Mouse (Mus musculus) kidney, embryonic 15.5 days (tissue): ENCODE results near the gene Utp20. TPM values are rescaled to one million over a fixed set of nuclear protein-coding genes. Genes with fewer than 3 reads are reported as not detected.
"Not testable (repeated sequence)": the region's sequence is repeated elsewhere in the genome, so short reads cannot be mapped to it uniquely, and the experiment has no call there.

Source experiments
- ATAC-seq: fragments of 200-750 bp; cut with Nextera tagmentation; replicated peaks from 2 replicates; pipeline ENCODE4 v1.8.0; 2017; ENCODE audit warnings: moderate TSS enrichment; ENCODE audit not compliant: low FRiP score
- H3K27ac ChIP-seq: fragments of 300-500 bp; sonication (generic); 2 replicates; pipeline ENCODE4 v1.5.1; 2015; ENCODE audit warnings: mild to moderate bottlenecking, inconsistent platforms
- H3K27me3 ChIP-seq: fragments of 300-500 bp; sonication (generic); 2 replicates; pipeline ENCODE4 v1.6.1; 2015; ENCODE audit warnings: inconsistent platforms
- H3K36me3 ChIP-seq: fragments of 300-500 bp; sonication (generic); 2 replicates; pipeline ENCODE4 v1.6.1; 2015; ENCODE audit warnings: inconsistent platforms
- H3K4me1 ChIP-seq: fragments of 300-500 bp; sonication (generic); 2 replicates; pipeline ENCODE4 v1.6.1; 2015; ENCODE audit warnings: inconsistent platforms
- H3K4me2 ChIP-seq: fragments of 300-500 bp; sonication (generic); 2 replicates; pipeline ENCODE4 v1.6.1; 2015; ENCODE audit warnings: moderate library complexity, mild to moderate bottlenecking, inconsistent platforms
- H3K4me3 ChIP-seq: fragments of 300-500 bp; sonication (generic); replicated peaks from 2 replicates; pipeline ENCODE4 v1.5.1; 2015; ENCODE audit warnings: mild to moderate bottlenecking, inconsistent platforms
- H3K9ac ChIP-seq: fragments of 300-500 bp; sonication (generic); 2 replicates; pipeline ENCODE4 v1.6.1; 2015; ENCODE audit warnings: mild to moderate bottlenecking, inconsistent platforms
- H3K9me3 ChIP-seq: fragments of 300-500 bp; sonication (generic); replicated peaks from 2 replicates; pipeline ENCODE4 v1.6.1; 2016; ENCODE audit warnings: inconsistent platforms
- WGBS: fragments of 180-500 bp; shearing (Covaris S2); methylation state at CpG from one replicate; pipeline ENCODE4 v1.1.7; 2015; ENCODE audit warnings: mixed read lengths; 5-methylcytosine and 5-hydroxymethylcytosine counted together
- polyA plus RNA-seq: library from polyadenylated mRNA; unstranded; fragments of >200 nt; fragmentation: Nextera tagmentation; extraction: Ambion mirVana; gene quantifications from 2 replicates; pipeline ENCODE4 v1.2.1, GENCODE M21; 2015

Gene Utp20
- polyA plus RNA-seq, 1 experiment from 2014 or later: 20.9 TPM

DNA sequence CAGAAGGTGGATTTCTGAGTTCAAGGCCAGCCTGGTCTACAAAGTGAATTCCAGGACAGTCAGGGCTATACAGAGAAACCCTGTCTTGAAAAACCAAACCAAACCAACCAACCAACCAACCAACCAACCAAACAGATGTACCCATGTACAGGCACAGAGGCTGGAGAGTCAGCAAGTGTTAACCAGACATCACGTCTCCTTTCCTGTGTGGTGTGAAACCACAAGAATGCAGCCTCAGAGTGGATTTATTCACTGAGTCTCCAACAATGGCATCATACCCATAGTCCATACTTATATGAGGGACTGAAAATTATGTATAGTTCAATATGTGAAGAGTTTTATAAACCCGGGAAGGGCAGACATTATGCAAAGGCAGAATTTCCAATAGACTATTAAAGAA is 43.5 kb downstream of the Utp20 start:
- not testable (repeated sequence) for H3K27ac ChIP-seq, H3K9me3 ChIP-seq, H3K9ac ChIP-seq, H3K27me3 ChIP-seq, H3K4me2 ChIP-seq, H3K4me1 ChIP-seq, H3K4me3 ChIP-seq, ATAC-seq
- peaks cover 76% of the 10 kb centered on the region for H3K36me3 ChIP-seq
- WGBS: 95% methylated on average over 2 of the region's 2 CpGs

DNA sequence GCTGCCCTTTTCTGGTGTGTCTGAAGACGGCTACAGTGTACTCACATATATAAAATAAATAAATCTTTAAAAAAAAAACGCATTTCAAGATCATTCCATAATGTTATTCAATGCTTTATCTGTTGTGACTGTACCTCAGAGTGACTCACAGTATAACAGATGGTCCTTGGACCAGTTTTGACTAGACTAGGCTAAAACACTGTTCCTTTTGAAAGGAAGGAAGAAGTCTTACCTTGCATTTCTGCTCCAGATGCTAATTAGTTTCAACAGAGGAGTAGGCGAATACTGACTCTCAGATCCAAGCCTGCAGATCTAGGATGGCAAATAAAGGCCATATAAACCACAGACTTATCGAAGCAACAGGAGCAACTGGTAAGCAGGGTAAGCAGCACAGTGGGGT is 45.9 kb downstream of the Utp20 start:
- no peak for ATAC-seq
- no peaks in the 10 kb centered on the region for H3K4me1 ChIP-seq
- no peak overlapping the region for H3K9ac ChIP-seq
- no peaks in the 10 kb centered on the region for H3K9me3 ChIP-seq
- peaks cover 79% of the 10 kb centered on the region for H3K36me3 ChIP-seq
- H3K4me2 ChIP-seq: no peak overlapping the region
- no peak overlapping the region for H3K4me3 ChIP-seq
- H3K27me3 ChIP-seq: no peaks in the 10 kb centered on the region
- 88% methylated on average over 4 of the region's 4 CpGs for WGBS
- no peak overlapping the region for H3K27ac ChIP-seq

DNA sequence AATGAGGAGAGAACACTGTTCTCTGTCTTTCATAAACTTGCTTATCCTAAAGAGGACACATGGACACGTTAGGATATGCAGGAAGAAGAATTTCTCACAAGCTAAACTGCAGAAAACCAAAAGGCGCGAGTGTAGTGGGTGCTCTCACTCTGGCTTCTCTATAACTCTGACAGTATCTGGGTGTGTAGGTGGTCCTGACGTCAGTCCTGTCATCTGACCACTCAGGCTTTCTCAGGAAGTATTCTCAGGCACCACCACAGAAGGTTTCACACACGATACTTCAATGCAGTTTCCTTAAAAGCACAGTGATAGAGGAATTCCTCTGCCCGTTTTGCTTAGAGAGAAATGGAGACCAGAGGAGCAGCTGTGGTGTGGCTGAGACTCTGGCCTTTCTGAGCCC is 50.4 kb downstream of the Utp20 start:
- Histone ChIP-seq H3K36me3 (peaks cover 86% of the 10 kb centered on the region), H3K9ac (no peak overlapping the region), H3K4me2 (no peak overlapping the region), H3K4me3 (no peak overlapping the region), H3K4me1 (no peaks in the 10 kb centered on the region), H3K9me3 (no peaks in the 10 kb centered on the region), H3K27ac (no peak overlapping the region), H3K27me3 (no peaks in the 10 kb centered on the region)
- WGBS: 88% methylated on average over 6 of the region's 6 CpGs
- no peak for ATAC-seq

DNA sequence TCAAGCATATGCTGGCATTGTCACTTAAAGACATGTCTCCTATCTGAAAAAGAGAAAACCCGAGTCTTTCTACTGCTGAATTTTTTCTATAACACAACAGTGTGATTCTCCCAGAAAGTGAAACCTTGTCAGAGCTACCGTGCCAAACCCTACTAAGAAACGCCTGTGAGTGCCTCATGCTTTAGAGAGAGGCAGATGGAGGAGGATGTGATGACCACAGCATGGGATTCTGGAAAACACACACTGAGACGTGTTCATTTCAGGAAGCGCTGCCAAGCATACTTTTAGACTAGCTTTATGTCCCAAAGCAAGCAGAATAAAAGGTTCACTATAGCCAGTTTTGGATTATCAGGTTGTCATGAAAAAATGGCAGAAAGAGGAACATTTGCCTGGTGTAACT is 53.6 kb downstream of the Utp20 start:
- not testable (repeated sequence) for H3K27me3 ChIP-seq, H3K4me3 ChIP-seq, ATAC-seq, H3K9me3 ChIP-seq, H3K27ac ChIP-seq, H3K9ac ChIP-seq, H3K4me2 ChIP-seq, H3K4me1 ChIP-seq
- H3K36me3 ChIP-seq: peaks cover 91% of the 10 kb centered on the region
- 86% methylated on average over 5 of the region's 5 CpGs for WGBS

DNA sequence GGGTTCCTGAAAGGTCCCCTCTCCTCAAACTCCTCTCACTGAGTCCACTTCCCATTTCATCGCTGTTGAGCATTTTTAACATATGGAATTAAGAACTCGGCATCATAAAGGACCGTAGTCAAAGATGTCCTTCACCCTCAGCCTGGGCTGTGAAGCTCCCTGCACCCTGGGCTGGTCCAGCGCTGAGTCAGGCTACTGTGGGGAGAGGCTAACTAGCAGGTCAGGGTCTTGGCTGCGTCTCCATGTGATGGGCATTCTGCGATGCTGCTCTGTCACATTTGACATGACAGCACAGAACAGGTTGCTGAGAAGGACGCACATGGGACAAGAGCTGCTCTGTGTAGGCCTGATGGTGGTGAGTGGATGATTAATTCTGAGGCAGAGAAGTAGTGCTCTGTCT is 56.9 kb downstream of the Utp20 start:
- no peaks in the 10 kb centered on the region for H3K4me1 ChIP-seq
- H3K4me2 ChIP-seq: no peak overlapping the region
- WGBS: 93% methylated on average over 7 of the region's 7 CpGs
- H3K4me3 ChIP-seq: no peak overlapping the region
- no peak overlapping the region for H3K27ac ChIP-seq
- no peak for ATAC-seq
- no peak overlapping the region for H3K9ac ChIP-seq
- H3K9me3 ChIP-seq: no peaks in the 10 kb centered on the region
- no peaks in the 10 kb centered on the region for H3K27me3 ChIP-seq
- H3K36me3 ChIP-seq: peaks cover 94% of the 10 kb centered on the region

DNA sequence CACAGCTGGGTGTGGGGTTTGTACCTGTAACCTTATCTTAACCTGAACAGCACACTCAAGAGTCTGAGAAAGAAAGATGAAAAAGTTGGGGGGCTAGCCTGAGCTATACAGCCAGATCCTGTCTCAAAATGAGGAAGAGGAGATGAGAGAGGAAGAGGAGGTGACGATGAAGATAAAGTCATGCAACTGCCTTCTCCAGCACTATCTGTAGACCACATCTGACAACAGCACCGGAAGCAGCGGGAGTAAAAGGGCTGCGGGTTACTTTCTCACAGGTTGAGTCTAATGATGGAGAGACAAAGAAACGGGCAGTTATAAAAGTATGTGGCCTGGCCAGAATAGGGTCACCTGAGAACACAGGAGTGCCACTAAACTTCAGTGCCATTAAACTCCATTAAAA is 57.6 kb downstream of the Utp20 start:
- WGBS: 91% methylated on average over 5 of the region's 5 CpGs
- Histone ChIP-seq H3K36me3 (peaks cover 94% of the 10 kb centered on the region), H3K27ac (no peak overlapping the region), H3K9me3 (no peaks in the 10 kb centered on the region), H3K4me3 (no peak overlapping the region), H3K27me3 (no peaks in the 10 kb centered on the region), H3K9ac (no peak overlapping the region), H3K4me1 (no peaks in the 10 kb centered on the region), H3K4me2 (no peak overlapping the region)
- ATAC-seq: no peak

DNA sequence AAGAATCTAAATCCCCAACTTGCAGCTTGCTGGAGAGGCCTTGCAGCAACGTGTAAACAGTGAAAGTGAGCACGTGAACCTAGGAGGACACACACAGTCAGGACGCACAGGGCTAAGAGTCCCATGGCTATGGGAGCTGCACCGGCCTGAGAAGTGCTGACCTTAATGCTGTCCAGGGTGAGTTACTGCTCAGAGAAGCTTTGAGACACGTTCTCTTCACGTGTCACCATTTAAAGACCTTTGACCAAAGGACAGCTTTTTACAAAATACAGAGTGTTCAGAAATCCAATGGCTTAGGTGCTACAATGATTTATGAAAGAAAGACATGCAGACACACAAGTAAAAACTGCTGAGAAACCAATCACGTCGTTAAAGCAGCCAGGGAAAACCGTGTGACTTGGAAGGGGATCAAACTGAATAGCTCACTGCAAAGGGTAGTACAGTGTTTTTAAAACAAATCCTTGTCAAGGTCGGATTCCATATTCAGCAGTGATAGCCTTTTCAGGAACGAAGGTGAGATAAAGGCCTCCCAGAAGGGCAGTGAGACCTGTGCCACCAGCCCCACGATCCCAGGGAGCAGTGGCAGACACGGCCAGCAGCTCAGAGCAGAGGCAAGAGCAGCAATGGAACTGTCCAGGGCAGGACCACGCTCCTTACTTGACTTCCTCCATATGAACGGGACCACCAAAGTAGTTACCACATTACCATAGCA is 61.0 kb downstream of the Utp20 start:
- 84% methylated on average over 15 of the region's 15 CpGs for WGBS
- Histone ChIP-seq H3K27me3 (no peaks in the 10 kb centered on the region), H3K9ac (no peak overlapping the region), H3K36me3 (peaks cover 94% of the 10 kb centered on the region), H3K27ac (no peak overlapping the region), H3K9me3 (no peaks in the 10 kb centered on the region), H3K4me1 (no peaks in the 10 kb centered on the region), H3K4me2 (no peak overlapping the region), H3K4me3 (no peak overlapping the region)
- no peak for ATAC-seq

DNA sequence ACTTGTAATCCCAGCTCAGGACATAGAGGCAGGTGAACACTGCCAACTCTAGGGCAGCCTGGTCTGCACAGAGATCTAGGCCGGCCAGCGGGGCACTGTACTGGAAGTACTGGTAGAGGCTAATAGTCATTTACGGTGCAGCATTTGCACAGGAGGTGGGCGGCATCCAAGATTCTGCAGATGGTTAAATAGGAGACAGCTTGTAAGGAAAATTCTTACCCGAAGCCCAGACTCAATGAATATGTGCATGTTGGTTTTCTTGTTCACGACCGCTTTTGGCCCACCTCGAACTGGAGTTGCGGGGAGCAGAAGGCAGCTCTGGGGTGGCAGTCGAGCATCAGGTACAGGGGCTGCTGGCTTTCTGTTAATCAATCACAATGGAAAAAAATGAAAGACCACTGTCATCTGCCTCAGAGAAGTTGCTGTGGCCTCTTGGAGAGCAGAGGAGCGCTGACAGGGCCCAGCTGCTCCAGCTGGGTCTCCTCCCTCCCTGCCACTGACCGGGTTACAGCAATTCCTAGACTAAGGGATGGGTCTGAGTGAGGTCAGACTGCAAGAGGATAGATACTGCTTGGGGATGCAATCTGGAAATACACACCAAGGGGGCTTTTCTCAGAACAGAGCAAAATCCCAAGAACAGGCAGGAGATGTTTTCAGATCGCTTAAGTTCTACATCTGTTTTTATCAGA is 64.9 kb downstream of the Utp20 start:
- Histone ChIP-seq H3K36me3 (peaks cover 94% of the 10 kb centered on the region), H3K4me1 (no peaks in the 10 kb centered on the region), H3K9ac (no peak overlapping the region), H3K4me2 (no peak overlapping the region), H3K27me3 (no peaks in the 10 kb centered on the region), H3K27ac (no peak overlapping the region), H3K4me3 (no peak overlapping the region), H3K9me3 (no peaks in the 10 kb centered on the region)
- 0 out of 2 replicates have a peak, but pooled peaks have one; percentile 36 for ATAC-seq
- 87% methylated on average over 13 of the region's 13 CpGs for WGBS

DNA sequence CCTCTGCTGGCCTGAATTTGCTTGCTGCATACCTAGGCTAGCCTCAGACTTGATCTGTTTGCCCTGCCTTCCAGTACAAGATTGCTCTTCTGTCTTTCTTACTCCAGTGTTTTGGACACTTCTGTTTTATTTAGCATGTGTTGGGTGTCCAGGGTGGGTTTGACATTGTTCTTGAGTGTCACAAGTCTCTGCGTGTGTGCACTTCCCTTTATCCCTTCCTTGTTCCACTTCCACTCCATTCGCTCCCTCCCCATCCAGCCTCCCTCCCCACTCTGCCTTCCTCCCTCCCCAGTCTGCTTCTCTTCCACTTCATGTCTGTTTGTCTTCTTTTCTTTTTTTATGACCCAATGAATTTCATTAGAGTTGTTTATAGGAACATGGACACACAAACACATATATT is 85.2 kb downstream of the Utp20 start:
- ATAC-seq: no peak
- H3K4me3 ChIP-seq: no peak overlapping the region
- H3K4me2 ChIP-seq: no peak overlapping the region
- H3K4me1 ChIP-seq: no peaks in the 10 kb centered on the region
- 83% methylated on average over 2 of the region's 2 CpGs for WGBS
- no peaks in the 10 kb centered on the region for H3K27me3 ChIP-seq
- no peak overlapping the region for H3K9ac ChIP-seq
- H3K9me3 ChIP-seq: no peaks in the 10 kb centered on the region
- no peak overlapping the region for H3K27ac ChIP-seq
- H3K36me3 ChIP-seq: peaks cover 78% of the 10 kb centered on the region

DNA sequence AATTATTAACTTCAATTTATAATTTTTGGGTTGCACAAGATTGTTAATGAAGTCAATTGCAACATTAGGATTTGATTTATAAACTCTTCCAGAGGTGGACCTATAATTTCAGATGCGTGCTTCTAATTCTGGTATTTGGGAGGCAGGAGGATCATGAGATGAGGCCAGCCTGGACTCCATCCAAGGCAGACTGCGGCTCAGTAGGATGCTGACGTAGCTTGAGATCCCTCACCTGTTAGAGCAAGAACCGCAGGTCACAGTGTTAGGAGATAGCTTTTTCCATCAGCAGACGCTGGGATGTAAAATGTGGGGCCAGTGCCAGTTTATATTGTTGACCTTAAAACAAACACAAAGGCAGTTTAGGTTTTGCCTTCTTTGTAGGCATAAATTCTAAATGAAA is 85.8 kb downstream of the Utp20 start:
- 76% methylated on average over 5 of the region's 5 CpGs for WGBS
- no peak for ATAC-seq
- H3K4me1 ChIP-seq: no peaks in the 10 kb centered on the region
- H3K27me3 ChIP-seq: no peaks in the 10 kb centered on the region
- H3K36me3 ChIP-seq: peaks cover 80% of the 10 kb centered on the region
- no peak overlapping the region for H3K4me3 ChIP-seq
- H3K9me3 ChIP-seq: no peaks in the 10 kb centered on the region
- H3K27ac ChIP-seq: no peak overlapping the region
- H3K4me2 ChIP-seq: no peak overlapping the region
- no peak overlapping the region for H3K9ac ChIP-seq

DNA sequence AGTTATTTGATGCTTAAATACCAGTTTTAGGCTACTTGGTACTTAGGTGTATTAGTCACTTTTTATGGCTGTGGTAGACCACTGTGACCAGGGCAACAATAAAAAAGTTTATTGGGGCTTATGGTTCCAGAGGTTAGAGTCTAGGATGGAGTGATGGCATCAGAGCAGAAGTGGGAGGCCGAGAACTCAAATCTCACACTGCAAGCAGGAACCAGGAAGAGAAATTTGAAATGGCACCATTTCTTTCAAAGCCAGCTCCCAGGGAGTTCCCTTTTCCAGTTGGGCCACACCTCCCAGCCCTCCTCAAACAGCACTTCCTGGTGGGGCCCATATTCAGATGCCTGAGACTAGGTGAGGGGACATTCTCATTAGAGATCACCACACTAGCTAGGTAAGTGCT is 86.8 kb downstream of the Utp20 start:
- no peak overlapping the region for H3K4me2 ChIP-seq
- no peaks in the 10 kb centered on the region for H3K27me3 ChIP-seq
- peaks cover 78% of the 10 kb centered on the region for H3K36me3 ChIP-seq
- no peak overlapping the region for H3K4me3 ChIP-seq
- no peaks in the 10 kb centered on the region for H3K4me1 ChIP-seq
- ATAC-seq: no peak
- no peak overlapping the region for H3K9ac ChIP-seq
- H3K27ac ChIP-seq: no peak overlapping the region
- H3K9me3 ChIP-seq: no peaks in the 10 kb centered on the region
- whole genome bisulfite sequencing: 87% methylated on average over 1 of the region's 1 CpGs

DNA sequence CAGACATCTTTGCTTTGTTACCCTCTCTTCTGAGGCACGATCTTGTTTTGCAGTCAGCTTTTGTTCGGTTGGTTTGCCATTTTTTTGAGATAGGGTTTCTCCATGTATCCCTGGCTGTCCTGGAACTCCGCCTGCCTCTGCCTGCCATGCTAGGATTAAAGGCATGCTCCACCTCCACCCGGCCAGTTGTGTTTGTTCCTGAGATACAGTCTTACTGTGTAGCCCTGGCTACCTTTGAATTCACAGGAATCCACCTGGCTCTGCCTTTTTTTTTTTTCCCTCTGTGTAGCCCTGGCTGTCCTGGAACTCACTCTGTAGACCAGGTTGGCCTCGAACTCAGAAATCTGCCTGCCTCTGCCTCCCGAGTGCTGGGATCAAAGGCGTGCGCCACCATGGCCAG is 87.5 kb downstream of the Utp20 start:
- WGBS: 97% methylated on average over 8 of the region's 8 CpGs
- H3K9ac ChIP-seq, ATAC-seq, H3K27me3 ChIP-seq, H3K27ac ChIP-seq, H3K4me3 ChIP-seq, H3K4me1 ChIP-seq, H3K9me3 ChIP-seq, H3K4me2 ChIP-seq: not testable (repeated sequence)
- H3K36me3 ChIP-seq: peaks cover 76% of the 10 kb centered on the region

DNA sequence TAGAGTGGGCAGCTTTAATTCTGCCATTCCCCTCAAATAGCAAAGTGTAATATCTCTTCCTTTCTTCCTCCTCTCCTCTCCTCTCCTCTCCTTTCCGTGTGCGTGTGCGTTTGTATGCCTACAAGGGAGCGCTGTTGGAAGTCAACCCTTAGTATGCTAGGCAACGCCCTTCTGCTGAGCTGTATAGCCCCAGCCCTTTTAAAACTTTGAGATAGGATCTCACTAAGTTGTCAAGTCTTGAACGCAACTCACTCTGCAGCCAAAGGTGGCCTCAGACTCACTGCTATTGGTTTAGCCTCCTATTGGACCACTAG is 94.3 kb downstream of the Utp20 start:
- Histone ChIP-seq H3K4me2 (peak overlapping the region; percentile 90), H3K9me3 (no peaks in the 10 kb centered on the region), H3K27ac (no peak overlapping the region), H3K9ac (peak overlapping the region; percentile 92), H3K4me1 (peaks cover 13% of the 10 kb centered on the region), H3K27me3 (no peaks in the 10 kb centered on the region), H3K4me3 (peak overlapping the region; percentile 94), H3K36me3 (peaks cover 30% of the 10 kb centered on the region)
- ATAC-seq: no peak
- 11% methylated on average over 6 of the region's 6 CpGs for WGBS
